Mouse (Mus musculus) layer of hippocampus, adult 11-12 months (tissue): Measurements from ENCODE around the gene Dmkn.
"Not testable (repeated sequence)": the region's sequence is repeated elsewhere in the genome, so short reads cannot be mapped to it uniquely, and the experiment has no call there.

Experiments used
- DNase-seq: peaks from one replicate; pipeline ENCODE4 v3.0.0; 2022; ENCODE audit warnings: low spot score

Gene Dmkn

GRCm38 (mm10) chr7:30763456-30763855 is at the start of gene Dmkn:
Gene Dmkn, plus strand, starts transcription at chr7:30763756.
- no peak for DNase-seq

GRCm38 (mm10) chr7:30717006-30717715 is 46.4 kb upstream of the Dmkn start:
- peak; percentile 49 for DNase-seq

DNA sequence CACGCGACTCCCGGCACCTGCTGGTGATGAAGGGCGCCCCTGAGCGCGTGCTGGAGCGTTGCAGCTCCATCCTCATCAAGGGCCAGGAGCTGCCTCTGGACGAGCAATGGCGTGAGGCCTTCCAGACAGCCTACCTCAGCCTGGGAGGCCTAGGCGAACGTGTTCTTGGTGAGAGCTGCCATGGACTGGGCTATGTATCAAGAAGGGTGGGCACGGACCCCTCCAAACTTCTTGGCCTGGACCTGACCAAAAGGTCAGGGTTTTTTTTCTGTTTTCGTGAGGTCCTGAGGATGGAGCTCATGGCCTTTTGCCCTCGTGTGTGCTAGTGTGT is 45.9 kb upstream of the Dmkn start:
- DNase-seq = no peak

DNA sequence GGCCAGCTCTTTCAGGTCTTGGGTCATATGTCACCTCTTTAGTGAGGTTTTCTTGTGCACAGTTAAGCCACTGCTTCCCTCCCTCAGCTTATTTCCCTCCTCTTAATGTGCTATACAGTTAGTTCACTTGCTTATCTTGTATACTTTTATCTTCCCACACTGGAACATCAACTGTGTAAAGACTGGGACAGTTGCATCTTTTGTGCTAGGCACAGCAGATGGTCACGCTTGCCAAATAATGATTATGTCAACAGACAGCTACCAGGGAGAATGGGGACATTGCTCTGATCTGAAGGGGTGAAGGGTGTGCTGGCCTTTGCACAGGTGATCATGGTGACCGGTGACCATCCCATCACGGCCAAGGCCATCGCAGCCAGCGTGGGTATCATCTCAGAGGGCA is 43.9 kb upstream of the Dmkn start:
- no peak for DNase-seq

DNA sequence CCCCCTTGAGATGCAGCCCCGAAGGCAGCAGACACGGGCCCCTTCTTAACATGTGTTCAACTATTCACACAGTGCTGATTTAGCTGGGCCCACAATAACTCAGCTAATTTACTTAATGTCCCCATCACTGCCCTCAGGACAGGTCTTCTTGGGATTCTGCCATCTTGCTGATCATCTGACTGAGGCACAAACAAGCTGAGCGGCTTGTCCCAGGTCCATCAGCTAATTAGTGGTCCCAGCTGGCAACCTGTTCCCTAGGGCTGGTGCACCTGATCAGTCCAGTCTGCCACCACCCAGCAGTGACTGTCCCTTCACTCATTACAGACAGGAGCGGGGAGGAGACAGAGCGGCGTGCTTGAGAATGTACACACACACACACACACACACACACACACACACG is 42.3 kb upstream of the Dmkn start:
- no peak for DNase-seq

GRCm38 (mm10) chr7:30723274-30723953 is 40.1 kb upstream of the Dmkn start:
- DNase-seq = no peak

GRCm38 (mm10) chr7:30728214-30728613 is 35.3 kb upstream of the Dmkn start:
- no peak for DNase-seq

- no peak for DNase-seq
Observed at GRCm38 (mm10) chr7:30728739-30729395, 34.7 kb upstream of the Dmkn start.

GRCm38 (mm10) chr7:30729396-30730063 is 34.0 kb upstream of the Dmkn start, which contains the start of gene Tmem147:
Gene Tmem147, minus strand, starts transcription at chr7:30729540.
- DNase-seq = peak; percentile 96

DNA sequence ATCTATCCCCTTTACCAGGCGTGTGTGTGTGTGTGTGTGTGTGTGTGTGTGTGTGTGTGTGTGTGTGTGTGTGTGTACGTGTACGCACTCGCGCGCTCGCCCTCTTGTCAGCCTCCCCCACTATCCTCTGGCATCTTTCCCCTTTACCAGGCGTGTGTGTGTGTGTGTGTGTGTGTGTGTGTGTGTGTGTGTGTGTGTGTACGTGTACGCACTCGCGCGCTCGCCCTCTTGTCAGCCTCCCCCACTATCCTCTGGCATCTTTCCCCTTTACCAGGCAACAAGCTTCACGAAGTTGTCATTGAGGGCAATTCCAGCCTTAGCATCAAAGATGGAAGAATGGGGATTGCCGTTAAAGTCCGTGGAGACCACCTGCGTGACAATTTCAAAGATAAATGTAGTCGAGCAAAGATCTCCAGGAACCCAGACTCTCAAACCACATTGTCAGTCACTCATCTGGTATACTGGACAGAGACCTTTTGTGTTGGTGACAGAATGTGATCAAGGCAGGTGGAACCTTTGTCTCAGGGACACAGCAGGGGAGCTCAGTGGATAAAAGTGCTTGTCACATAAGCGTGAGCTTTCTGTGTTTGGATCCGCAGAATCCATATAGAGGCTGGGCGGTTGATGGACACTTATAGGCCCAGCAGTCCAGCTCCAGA is 33.4 kb upstream of the Dmkn start:
- not testable (repeated sequence) for DNase-seq

DNA sequence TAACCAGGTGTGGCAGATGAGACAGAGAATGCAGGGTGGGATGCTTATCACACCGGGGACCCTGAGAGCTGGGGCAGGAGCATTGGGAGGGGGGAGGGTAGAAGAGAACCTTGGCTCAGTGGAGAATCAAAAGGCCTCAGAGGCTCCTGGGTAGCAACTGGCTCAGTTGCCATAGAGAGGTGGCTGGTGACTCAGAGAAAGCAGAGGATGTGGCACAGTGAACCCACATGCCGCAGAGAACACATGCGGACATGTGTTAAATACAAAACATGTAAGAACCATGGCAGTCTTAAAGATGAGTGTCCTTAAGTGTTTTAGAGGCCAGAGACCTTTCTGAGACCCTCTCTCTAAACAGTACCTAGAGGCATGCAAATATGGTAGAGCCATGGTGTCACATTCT is 27.3 kb upstream of the Dmkn start:
- no peak for DNase-seq

DNA sequence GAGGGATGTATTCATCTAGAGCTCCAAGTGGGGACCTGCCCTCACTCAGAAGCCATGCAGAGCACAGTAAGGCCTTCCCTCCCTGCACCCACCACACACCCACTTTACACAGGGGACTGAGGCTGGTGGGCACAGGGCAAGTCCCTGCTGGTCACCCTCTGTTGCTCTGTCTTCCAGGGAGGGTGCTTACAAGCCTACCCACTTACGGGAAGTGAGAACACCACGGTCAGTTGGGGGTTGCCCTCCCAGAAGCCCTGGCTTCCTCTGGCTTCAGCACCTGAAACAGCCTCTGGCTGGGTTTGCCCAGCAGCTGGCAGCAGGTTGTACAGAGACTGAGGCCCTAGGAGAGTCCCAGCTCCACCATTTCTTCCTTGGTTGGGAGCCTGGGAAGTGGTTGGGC is 21.0 kb upstream of the Dmkn start:
- DNase-seq = not testable (repeated sequence)

DNA sequence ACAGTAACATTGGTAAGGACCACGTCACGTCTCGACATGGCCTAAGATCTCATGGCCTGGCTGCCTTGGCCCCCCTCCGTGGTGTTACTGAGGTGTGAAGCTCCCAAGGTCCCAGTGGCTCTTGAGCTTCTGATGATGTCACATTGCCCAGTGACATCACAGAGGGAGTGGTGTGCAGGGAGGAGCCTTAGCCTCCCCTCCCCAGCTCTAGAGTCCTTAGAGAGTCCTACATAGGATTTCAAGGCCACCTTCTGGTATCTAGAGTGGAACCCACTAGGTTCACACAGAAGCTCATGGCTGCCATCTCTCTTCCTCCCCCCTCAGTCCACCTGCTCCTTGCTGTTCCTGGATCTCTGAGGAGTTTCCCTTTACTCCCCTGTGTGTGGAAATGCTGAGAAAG is 19.9 kb upstream of the Dmkn start, which contains the start of gene Gapdhs:
TSS of gene Gapdhs (minus strand) at position 65 of the 400 bp plus-strand sequence.
- DNase-seq = not testable (repeated sequence)

- no peak for DNase-seq
Observed at GRCm38 (mm10) chr7:30744022-30744598, 19.4 kb upstream of the Dmkn start.

GRCm38 (mm10) chr7:30747525-30748204 is 15.9 kb upstream of the Dmkn start:
- DNase-seq = no peak

- no peak for DNase-seq
Observed at GRCm38 (mm10) chr7:30749824-30750606, 13.5 kb upstream of the Dmkn start.

GRCm38 (mm10) chr7:30751086-30751669 is 12.4 kb upstream of the Dmkn start, which contains the start of gene Sbsn:
Gene Sbsn, plus strand, starts transcription at chr7:30751471.
- DNase-seq = no peak

DNA sequence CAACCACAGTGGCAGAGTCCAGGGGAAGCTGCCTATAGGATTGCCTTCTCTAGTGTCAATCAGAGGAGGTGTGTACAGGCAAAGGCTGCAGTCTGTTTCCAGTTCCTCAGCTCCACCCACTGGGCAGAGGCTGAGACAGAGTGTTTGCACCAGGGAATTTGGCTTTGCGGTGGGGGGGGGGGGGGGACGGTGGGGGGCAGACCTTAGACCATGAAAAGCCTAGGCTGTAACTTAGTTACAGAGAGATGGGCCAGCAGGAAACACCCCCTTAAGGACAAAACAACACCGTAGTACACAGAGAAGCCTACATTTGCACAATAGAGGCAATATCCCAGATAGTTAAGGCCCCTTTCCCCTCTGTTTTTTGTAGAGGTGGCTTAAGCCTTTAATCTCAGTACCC is 6.6 kb upstream of the Dmkn start:
- no peak for DNase-seq

GRCm38 (mm10) chr7:30758853-30759252 is 4.7 kb upstream of the Dmkn start:
- DNase-seq = no peak
